ENCODE assay signal across 11 mouse cellular contexts in genomic region chr5:125069426-125069825, GRCm38 (mm10).
DNase-seq lines count a peak whose midpoint lies in the region; ATAC-seq and TF ChIP-seq lines count a peak whose summit lies in the region.
"Had no signal": no experiment of that assay in that cellular context is flagged by ENCODE, and none has a peak within 500 bp of the region (broad histone marks: within the 10 kb centered on the region; RNA-seq: fewer than 3 reads in every experiment).

No protein-coding gene starts in this region.

- no peaks in the 10 kb centered on the region for H3K9me3 ChIP-seq in midbrain, embryonic 12.5 days
- no peaks in the 10 kb centered on the region for H3K9me3 ChIP-seq in midbrain, embryonic 11.5 days (ENCODE audit: control insufficient read depth, low read length)
- no peaks in the 10 kb centered on the region for H3K9me3 ChIP-seq in limb, embryonic 13.5 days
- H3K9me3 ChIP-seq in stomach, postnatal 0 days (ENCODE audit: control insufficient read depth, low read length), result no peaks in the 10 kb centered on the region
- H3K9me3 ChIP-seq: lung, embryonic 15.5 days had no signal

- no peak for TF ChIP-seq CTCF in gastrocnemius, adult 2 months (IDR thresholded peaks at IDR 0.05)
- TF ChIP-seq CTCF in stomach, postnatal 0 days (IDR thresholded peaks at IDR 0.05; ENCODE audit: low read depth), result no peak

- TF ChIP-seq EP300 in stomach, postnatal 0 days (optimal IDR thresholded peaks at IDR 0.05), result no peak

- H3K4me3 ChIP-seq in gastrocnemius, adult 2 months, result no peak overlapping the region
- H3K4me3 ChIP-seq in midbrain, embryonic 12.5 days, result no peak overlapping the region
- no peak overlapping the region for H3K4me3 ChIP-seq in midbrain, embryonic 11.5 days (ENCODE audit: low read depth, low read length)
- H3K4me3 ChIP-seq in limb, embryonic 13.5 days, result no peak overlapping the region
- no peak overlapping the region for H3K4me3 ChIP-seq in stomach, postnatal 0 days (ENCODE audit: low read depth, low read length)
- H3K4me3 ChIP-seq: lung, embryonic 15.5 days had no signal

- 70% methylated on average over 5 of the region's 5 CpGs for WGBS in midbrain, embryonic 12.5 days
- 64% methylated on average over 5 of the region's 5 CpGs for WGBS in midbrain, embryonic 11.5 days
- 39% methylated on average over 5 of the region's 5 CpGs for WGBS in limb, embryonic 13.5 days
- 67% methylated on average over 5 of the region's 5 CpGs for WGBS in stomach, postnatal 0 days

- H3K9ac ChIP-seq in midbrain, embryonic 12.5 days (replicated peaks), result no peak overlapping the region
- no peak overlapping the region for H3K9ac ChIP-seq in midbrain, embryonic 11.5 days (ENCODE audit: low read length)
- H3K9ac ChIP-seq in limb, embryonic 13.5 days, result peak overlapping the region; percentile 48
- H3K9ac ChIP-seq in stomach, postnatal 0 days (ENCODE audit: low read length), result 0 out of 2 replicates have a peak overlapping the region, but pooled peaks have one; percentile 31
- H3K9ac ChIP-seq: lung, embryonic 15.5 days had no signal

- no peak overlapping the region for H3K4me2 ChIP-seq in midbrain, embryonic 12.5 days (replicated peaks)
- H3K4me2 ChIP-seq in midbrain, embryonic 11.5 days, result no peak overlapping the region
- 0 out of 2 replicates have a peak overlapping the region, but pooled peaks have one; percentile 31 for H3K4me2 ChIP-seq in limb, embryonic 13.5 days (replicated peaks)
- no peak overlapping the region for H3K4me2 ChIP-seq in stomach, postnatal 0 days (replicated peaks; ENCODE audit: low read depth)
- H3K4me2 ChIP-seq: lung, embryonic 15.5 days had no signal

- intact Hi-C loops in gastrocnemius, adult 2 months (cut with DNase I), result no loop called here

- H3K27me3 ChIP-seq in midbrain, embryonic 12.5 days, result no peaks in the 10 kb centered on the region
- no peaks in the 10 kb centered on the region for H3K27me3 ChIP-seq in midbrain, embryonic 11.5 days (ENCODE audit: control insufficient read depth, insufficient read depth, low read length)
- no peaks in the 10 kb centered on the region for H3K27me3 ChIP-seq in limb, embryonic 13.5 days
- H3K27me3 ChIP-seq in stomach, postnatal 0 days (ENCODE audit: control insufficient read depth, insufficient read depth, low read length), result no peaks in the 10 kb centered on the region
- H3K27me3 ChIP-seq: lung, embryonic 15.5 days had no signal

- ATAC-seq in midbrain, embryonic 12.5 days (ENCODE audit: low FRiP score, low read depth), result no peak
- ATAC-seq in midbrain, embryonic 11.5 days (ENCODE audit: low FRiP score), result no peak
- no peak for ATAC-seq in limb, embryonic 13.5 days (ENCODE audit: low FRiP score, low read depth)
- ATAC-seq in stomach, postnatal 0 days (ENCODE audit: low FRiP score, low TSS enrichment), result no peak

- no peak for DNase-seq in gastrocnemius, adult 2 months
- DNase-seq in gastrocnemius, postnatal 4 days (ENCODE audit: low spot score in 2 of 2), result no peak
- no peak for DNase-seq in midbrain, embryonic 11.5 days (ENCODE audit: low spot score, missing footprints)
- DNase-seq in stomach, postnatal 0 days (ENCODE audit: low spot score), result no peak
- DNase-seq in T-cell, adult 2 months (ENCODE audit: low spot score), result no peak
- DNase-seq in urinary bladder, postnatal 36 days (ENCODE audit: low spot score in 2 of 2), result no peak
- DNase-seq: adrenal gland, postnatal 10 days; cerebellum, adult 18-20 months had no signal

- peaks cover 55% of the 10 kb centered on the region for H3K36me3 ChIP-seq in midbrain, embryonic 12.5 days
- H3K36me3 ChIP-seq in midbrain, embryonic 11.5 days (ENCODE audit: control insufficient read depth, insufficient read depth, low read length), result peaks cover 9% of the 10 kb centered on the region
- H3K36me3 ChIP-seq in limb, embryonic 13.5 days, result peaks cover 71% of the 10 kb centered on the region
- peaks cover 29% of the 10 kb centered on the region for H3K36me3 ChIP-seq in stomach, postnatal 0 days (ENCODE audit: control insufficient read depth, insufficient read depth, low read length)

- peak overlapping the region; percentile 41; the same call in 1 of the 2 replicates for H3K27ac ChIP-seq in gastrocnemius, adult 2 months
- peak overlapping the region; percentile 25; the same call in 1 of the 2 replicates for H3K27ac ChIP-seq in midbrain, embryonic 12.5 days (replicated peaks)
- no peak overlapping the region for H3K27ac ChIP-seq in midbrain, embryonic 11.5 days (ENCODE audit: low read depth, low read length)
- peak overlapping the region; percentile 87 for H3K27ac ChIP-seq in limb, embryonic 13.5 days
- H3K27ac ChIP-seq in stomach, postnatal 0 days (replicated peaks), result no peak overlapping the region

- peaks cover 24% of the 10 kb centered on the region for H3K4me1 ChIP-seq in midbrain, embryonic 12.5 days
- H3K4me1 ChIP-seq in midbrain, embryonic 11.5 days (ENCODE audit: control insufficient read depth, insufficient read depth, low read length), result no peaks in the 10 kb centered on the region
- peaks cover 67% of the 10 kb centered on the region for H3K4me1 ChIP-seq in limb, embryonic 13.5 days
- H3K4me1 ChIP-seq in stomach, postnatal 0 days (replicated peaks; ENCODE audit: control insufficient read depth, insufficient read depth), result peaks cover 15% of the 10 kb centered on the region

Comparison
In these comparisons a context has a peak if more than half of its experiments do, and no peak if none do; other contexts are left out.
1. H3K27ac ChIP-seq: peak in gastrocnemius, adult 2 months (single experiment), midbrain, embryonic 12.5 days (single experiment) and limb, embryonic 13.5 days (single experiment); none in midbrain, embryonic 11.5 days (single experiment) and stomach, postnatal 0 days (single experiment).
2. H3K9ac ChIP-seq: peak in limb, embryonic 13.5 days (single experiment) and stomach, postnatal 0 days (single experiment); none in midbrain, embryonic 12.5 days (single experiment) and midbrain, embryonic 11.5 days (single experiment).